Comparison of ENCODE assay signal across 9 mouse cellular contexts in the genomic region with DNA sequence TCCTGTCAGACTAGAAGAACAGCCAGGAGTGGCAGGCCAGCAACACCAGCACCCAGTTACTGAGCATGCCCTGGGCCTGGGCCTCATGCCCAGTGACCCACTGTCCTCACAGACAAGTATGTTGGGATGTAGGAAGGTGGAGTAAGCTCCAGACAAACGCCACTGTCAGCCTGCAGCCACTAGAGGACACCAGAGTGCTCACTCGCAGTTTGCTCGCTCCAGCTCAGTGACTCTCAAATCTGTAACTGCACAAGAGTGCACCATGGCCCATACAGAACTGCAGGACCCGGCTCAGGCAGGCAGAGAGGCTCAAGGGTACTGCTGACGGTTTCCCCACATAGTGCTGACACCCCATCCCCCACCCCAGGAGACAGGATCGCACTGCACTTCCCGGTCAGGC. TPM values are rescaled to one million over a fixed set of nuclear protein-coding genes. Genes with fewer than 3 reads are reported as not detected.
A peak's percentile ranks its signal among the peaks of the same experiment; 100 is the strongest.
DNase-seq lines count a peak whose midpoint lies in the region; ATAC-seq and TF ChIP-seq lines count a peak whose summit lies in the region.
"Had no signal": no experiment of that assay in that cellular context is flagged by ENCODE, and none has a peak within 500 bp of the region (broad histone marks: within the 10 kb centered on the region; RNA-seq: fewer than 3 reads in every experiment).

No protein-coding gene starts in this region.

- H3K4me1 ChIP-seq in hindbrain, embryonic 11.5 days (replicated peaks; ENCODE audit: control insufficient read depth, insufficient read depth, low read length) = no peaks in the 10 kb centered on the region
- peaks cover 22% of the 10 kb centered on the region for H3K4me1 ChIP-seq in hindbrain, embryonic 13.5 days (replicated peaks)
- H3K4me1 ChIP-seq in CH12.LX (ENCODE audit: control insufficient read depth in 1 of 2, insufficient read depth in 2 of 2) = no peaks in the 10 kb centered on the region
- peaks cover 2% of the 10 kb centered on the region; the same call in 1 of the 2 replicates for H3K4me1 ChIP-seq in bone marrow macrophage, adult 2 months (ENCODE audit: control insufficient read depth, insufficient read depth, low read length)

- no peaks in the 10 kb centered on the region for H3K27me3 ChIP-seq in hindbrain, embryonic 11.5 days (ENCODE audit: control insufficient read depth, insufficient read depth, low read length)
- H3K27me3 ChIP-seq in hindbrain, embryonic 13.5 days = no peaks in the 10 kb centered on the region
- H3K27me3 ChIP-seq in CH12.LX (replicated peaks) = no peaks in the 10 kb centered on the region
- H3K27me3 ChIP-seq: embryonic facial prominence, embryonic 15.5 days had no signal

- TF ChIP-seq CTCF in CH12.LX (conservative IDR thresholded peaks at IDR 0.05 in 1 of 2, IDR thresholded peaks at IDR 0.05 in 1 of 2; ENCODE audit: low read depth in 2 of 2, low read length in 2 of 2) = peak; percentile 50 to 58; a peak in 3 of 4 replicates
- 0 out of 2 replicates have a peak, but pooled peaks have one; percentile 18 for TF ChIP-seq CTCF in bone marrow macrophage, adult 2 months (IDR thresholded peaks at IDR 0.05; ENCODE audit: low read depth, low read length)

- 45% methylated on average over 7 of the region's 7 CpGs for WGBS in hindbrain, embryonic 11.5 days
- WGBS in hindbrain, embryonic 13.5 days = 44% methylated on average over 7 of the region's 7 CpGs

- no peak overlapping the region for H3K27ac ChIP-seq in hindbrain, embryonic 11.5 days (ENCODE audit: low read depth, low read length)
- H3K27ac ChIP-seq in hindbrain, embryonic 13.5 days = no peak overlapping the region
- H3K27ac ChIP-seq in CH12.LX (ENCODE audit: insufficient read depth, low read depth) = no peak overlapping the region
- H3K27ac ChIP-seq in bone marrow macrophage, adult 2 months (ENCODE audit: insufficient read depth, low read depth, low read length) = no peak overlapping the region
- H3K27ac ChIP-seq: embryonic facial prominence, embryonic 15.5 days had no signal

- TF ChIP-seq RAD21 in CH12.LX (IDR thresholded peaks at IDR 0.05; ENCODE audit: low read depth, low read length) = no peak; the same call in 1 of the 2 replicates

- no peak overlapping the region for H3K4me3 ChIP-seq in hindbrain, embryonic 11.5 days (ENCODE audit: low read depth, low read length)
- H3K4me3 ChIP-seq in hindbrain, embryonic 13.5 days = no peak overlapping the region
- H3K4me3 ChIP-seq in CH12.LX (replicated peaks in 1 of 3; ENCODE audit: low read depth in 2 of 3, low read length in 2 of 3, poor library complexity in 1 of 3) = no peak overlapping the region
- no peak overlapping the region for H3K4me3 ChIP-seq in bone marrow macrophage, adult 2 months (ENCODE audit: insufficient read depth, low read length)
- H3K4me3 ChIP-seq: embryonic facial prominence, embryonic 15.5 days had no signal

- TF ChIP-seq EP300 in CH12.LX (IDR thresholded peaks at IDR 0.05; ENCODE audit: low read length) = no peak

- intact Hi-C loops in gastrocnemius, postnatal 14 days (cut with DNase I; ENCODE audit: low total_unique reads) = loop anchor here (10.0 kb wide), 1 partner anchor 400 kb away; no protein-coding TSS in a partner anchor

- ATAC-seq in hindbrain, embryonic 11.5 days (ENCODE audit: low FRiP score) = no peak
- no peak for ATAC-seq in hindbrain, embryonic 13.5 days (ENCODE audit: low FRiP score)

- H3K9ac ChIP-seq in hindbrain, embryonic 11.5 days (ENCODE audit: low read depth, low read length) = no peak overlapping the region
- no peak overlapping the region for H3K9ac ChIP-seq in hindbrain, embryonic 13.5 days
- no peak overlapping the region for H3K9ac ChIP-seq in CH12.LX (ENCODE audit: insufficient read depth, low read depth)
- H3K9ac ChIP-seq: embryonic facial prominence, embryonic 15.5 days had no signal

- dilution Hi-C loops in CH12.LX (cut with MboI; ENCODE audit: extremely low pct_ligation_motif_present, extremely low pct_unique_long_range_greater_than_20kb, low sequenced_read_pairs) = no loop called here

- H3K9me3 ChIP-seq in hindbrain, embryonic 11.5 days (ENCODE audit: control insufficient read depth, low read length) = no peaks in the 10 kb centered on the region
- no peaks in the 10 kb centered on the region for H3K9me3 ChIP-seq in hindbrain, embryonic 13.5 days
- H3K9me3 ChIP-seq in CH12.LX (replicated peaks; ENCODE audit: low read length) = no peaks in the 10 kb centered on the region
- H3K9me3 ChIP-seq: embryonic facial prominence, embryonic 15.5 days had no signal

- in situ Hi-C loops in CH12.LX (cut with MboI; ENCODE audit: low pct_ligation_motif_present, low pct_unique_long_range_greater_than_20kb, low sequenced_read_pairs) = no loop called here

- no peak overlapping the region for H3K4me2 ChIP-seq in hindbrain, embryonic 11.5 days (replicated peaks; ENCODE audit: low read depth, low read length)
- H3K4me2 ChIP-seq in hindbrain, embryonic 13.5 days = no peak overlapping the region
- H3K4me2 ChIP-seq in CH12.LX (ENCODE audit: insufficient read depth, low read depth, poor library complexity, severe bottlenecking) = no peak overlapping the region
- H3K4me2 ChIP-seq: embryonic facial prominence, embryonic 15.5 days had no signal

- DNase-seq in hindbrain, embryonic 11.5 days (ENCODE audit: low spot score) = peak; percentile 48
- peak; percentile 31 for DNase-seq in CH12.LX (ENCODE audit: extremely low read depth)
- peak; percentile 36 for DNase-seq in gastrocnemius, postnatal 14 days
- DNase-seq in kidney, postnatal 25 days = peak; percentile 63 to 76
- DNase-seq in right cerebral cortex, postnatal 10 days (ENCODE audit: low spot score in 2 of 2) = peak; percentile 68 to 69
- DNase-seq in thymus, postnatal 0 days (ENCODE audit: low spot score) = no peak

- TF ChIP-seq POLR2A in CH12.LX (IDR thresholded peaks at IDR 0.05; ENCODE audit: low read depth, low read length) = no peak
- no peak for TF ChIP-seq POLR2A in bone marrow macrophage, adult 2 months (IDR thresholded peaks at IDR 0.05; ENCODE audit: borderline replicate concordance, low read depth, low read length)

- no peaks in the 10 kb centered on the region for H3K79me2 ChIP-seq in CH12.LX (replicated peaks; ENCODE audit: control insufficient read depth, extremely low read depth, insufficient read depth, poor library complexity, severe bottlenecking)

- 0 out of 2 replicates have a peak, but pooled peaks cover 9% of the 10 kb centered on the region for H3K36me3 ChIP-seq in hindbrain, embryonic 11.5 days (ENCODE audit: control insufficient read depth, insufficient read depth, low read length)
- peaks cover 63% of the 10 kb centered on the region for H3K36me3 ChIP-seq in hindbrain, embryonic 13.5 days
- H3K36me3 ChIP-seq in CH12.LX (replicated peaks in 1 of 2; ENCODE audit: control insufficient read depth in 1 of 2, insufficient read depth in 1 of 2, low read length in 1 of 2) = peaks cover 63 to 86% of the 10 kb centered on the region in 2 experiments

TF ChIP-seq in CH12.LX, 34 proteins besides CTCF, POLR2A, EP300 and RAD21:
- no peak for TF ChIP-seq UBTF (IDR thresholded peaks at IDR 0.05; ENCODE audit: low read depth, low read length)
- no peak for TF ChIP-seq MAFK (IDR thresholded peaks at IDR 0.05; ENCODE audit: insufficient replicate concordance, low read length)
- no peak for TF ChIP-seq KAT2A (IDR thresholded peaks at IDR 0.05; ENCODE audit: insufficient replicate concordance, low read length)
- no peak for TF ChIP-seq NELFE (IDR thresholded peaks at IDR 0.05; ENCODE audit: low read depth, low read length)
- TF ChIP-seq POLR2AphosphoS2 (IDR thresholded peaks at IDR 0.05; ENCODE audit: low read depth, low read length) = no peak
- no peak for TF ChIP-seq JUND (conservative IDR thresholded peaks at IDR 0.05; ENCODE audit: low read depth, low read length)
- no peak for TF ChIP-seq MAZ (IDR thresholded peaks at IDR 0.05; ENCODE audit: low read depth, low read length)
- no peak for TF ChIP-seq MAX (IDR thresholded peaks at IDR 0.05; ENCODE audit: low read length)
- no peak for TF ChIP-seq SMC3 (IDR thresholded peaks at IDR 0.05; ENCODE audit: low read depth, low read length)
- no peak for TF ChIP-seq E2F4 (IDR thresholded peaks at IDR 0.05; ENCODE audit: insufficient replicate concordance, low read depth, low read length)
- TF ChIP-seq MYC (IDR thresholded peaks at IDR 0.05; ENCODE audit: low read depth, low read length) = no peak
- TF ChIP-seq SIN3A (IDR thresholded peaks at IDR 0.05; ENCODE audit: low read length) = no peak
- no peak for TF ChIP-seq BHLHE40 (IDR thresholded peaks at IDR 0.05; ENCODE audit: low read depth, low read length)
- no peak for TF ChIP-seq TBP (conservative IDR thresholded peaks at IDR 0.05; ENCODE audit: low read depth, low read length)
- TF ChIP-seq JUN (IDR thresholded peaks at IDR 0.05; ENCODE audit: insufficient read depth, low read depth, low read length) = no peak
- TF ChIP-seq USF2 (conservative IDR thresholded peaks at IDR 0.05; ENCODE audit: low read depth, low read length) = no peak
- no peak for TF ChIP-seq ETS1 (conservative IDR thresholded peaks at IDR 0.05; ENCODE audit: low read depth, low read length)
- no peak for TF ChIP-seq ZNF384 (IDR thresholded peaks at IDR 0.05; ENCODE audit: low read depth, low read length)

RNA-seq across cellular contexts. Expression of a gene that starts 21.5 kb away (rescaled TPM):
- 48.0 and 54.2 TPM in 2 replicates for polyA plus RNA-seq in hindbrain, embryonic 11.5 days (2014; fragmentation: Nextera tagmentation; extraction: Ambion mirVana)
- 83.2 and 90.5 TPM in 2 replicates for polyA plus RNA-seq in hindbrain, embryonic 13.5 days (2015; fragmentation: Nextera tagmentation; extraction: Ambion mirVana)
- total RNA-seq in CH12.LX (2012; rRNA removed) (54.2 and 64.9 TPM in 2 replicates), CH12.LX (2014; rRNA removed) (68.1 and 70.9 TPM in 2 replicates)
- 103 and 134 TPM in 2 replicates for polyA plus RNA-seq in CH12.LX (2012; ENCODE audit: insufficient read length, low read depth)
- polyA plus RNA-seq in bone marrow macrophage, adult 2 months (2012; ENCODE audit: insufficient read depth, insufficient read length, missing spikeins) = 50.7 and 51.4 TPM in 2 replicates
- 10 to 100 TPM; 40.5 to 44.4 TPM for total RNA-seq in gastrocnemius, postnatal 14 days (2021)
- 66.0 and 69.1 TPM in 2 replicates for polyA plus RNA-seq in thymus, postnatal 0 days (2015; fragmentation: Nextera tagmentation; extraction: Ambion mirVana)

RNA-seq across cellular contexts. Expression of a gene that starts 25.5 kb away (rescaled TPM):
- 21.7 and 26.1 TPM in 2 replicates for polyA plus RNA-seq in hindbrain, embryonic 11.5 days (2014; fragmentation: Nextera tagmentation; extraction: Ambion mirVana)
- 47.0 and 50.0 TPM in 2 replicates for polyA plus RNA-seq in hindbrain, embryonic 13.5 days (2015; fragmentation: Nextera tagmentation; extraction: Ambion mirVana)
- 17.4 and 18.6 TPM in 2 replicates for total RNA-seq in CH12.LX (2012; rRNA removed)
- total RNA-seq in CH12.LX (2014; rRNA removed) = 7.2 and 8.3 TPM in 2 replicates
- 34.6 and 35.0 TPM in 2 replicates for polyA plus RNA-seq in CH12.LX (2012; ENCODE audit: insufficient read length, low read depth)
- 110 and 112 TPM in 2 replicates for polyA plus RNA-seq in bone marrow macrophage, adult 2 months (2012; ENCODE audit: insufficient read depth, insufficient read length, missing spikeins)
- total RNA-seq in gastrocnemius, postnatal 14 days (2021) = 1 to 10 TPM; 5.6 to 6.4 TPM
- polyA plus RNA-seq in thymus, postnatal 0 days (2015; fragmentation: Nextera tagmentation; extraction: Ambion mirVana) = 68.1 and 71.1 TPM in 2 replicates
